7 mouse cellular contexts compared by ENCODE assay signal in the genomic region with DNA sequence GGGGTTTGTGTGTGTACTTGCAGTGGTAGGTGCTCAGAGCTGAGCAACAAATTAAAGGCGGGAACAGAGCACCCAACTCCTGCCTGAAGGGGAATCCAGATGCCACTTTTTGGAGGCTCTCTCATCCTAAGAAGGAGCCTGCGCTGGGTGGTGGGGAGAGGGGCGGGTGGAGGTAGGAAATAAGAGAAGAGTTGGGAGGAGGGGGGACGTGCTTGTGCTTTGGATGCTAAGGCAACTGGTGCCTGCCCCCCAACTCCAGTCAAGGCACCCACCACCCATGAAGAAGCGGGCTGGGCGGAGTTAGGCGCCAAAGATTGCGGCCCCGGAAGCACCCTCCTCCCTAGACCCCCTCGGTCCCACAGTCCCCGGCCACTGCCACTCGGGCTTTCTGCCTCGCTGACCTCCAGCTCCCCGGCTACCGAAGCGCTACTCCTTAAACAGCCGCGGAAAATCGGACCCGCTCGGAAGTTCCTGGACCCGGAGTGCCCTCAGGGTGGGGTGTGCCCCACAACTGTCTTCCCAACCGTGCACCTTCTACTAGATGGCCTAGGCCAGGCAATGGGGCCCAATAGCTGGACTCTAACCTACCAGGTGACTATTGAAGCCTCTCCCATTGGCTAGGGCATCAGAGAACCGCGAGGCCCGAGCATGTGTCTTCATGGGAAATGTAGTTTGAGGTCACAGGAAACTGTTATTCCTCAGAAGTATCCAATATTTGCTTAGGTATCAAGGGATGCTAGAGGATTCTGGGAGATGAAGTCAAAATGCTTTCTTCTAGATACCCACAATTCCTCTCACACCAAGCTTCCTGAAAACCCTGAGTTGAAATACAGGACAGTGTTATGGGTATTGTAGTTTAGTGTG. TPM values are rescaled to one million over a fixed set of nuclear protein-coding genes. Genes with fewer than 3 reads are reported as not detected.
DNase-seq lines count a peak whose midpoint lies in the region; ATAC-seq lines count a peak whose summit lies in the region.

Enox2 (minus strand) TSS at position 560 of the 864 bp plus-strand sequence.

- H3K4me1 ChIP-seq in embryonic facial prominence, embryonic 11.5 days (ENCODE audit: control insufficient read depth, insufficient read depth, low read length) = no peaks in the 10 kb centered on the region
- no peaks in the 10 kb centered on the region for H3K4me1 ChIP-seq in limb, embryonic 10.5 days
- 0 out of 2 replicates have a peak, but pooled peaks cover 5% of the 10 kb centered on the region for H3K4me1 ChIP-seq in midbrain, embryonic 13.5 days (replicated peaks)

- peak within 1 kb of the TSS; percentile 17; the same call in 1 of the 2 replicates for H3K4me2 ChIP-seq in embryonic facial prominence, embryonic 11.5 days (ENCODE audit: low read depth, low read length)
- H3K4me2 ChIP-seq in midbrain, embryonic 13.5 days (replicated peaks) = peak within 1 kb of the TSS; percentile 56

- ATAC-seq in embryonic facial prominence, embryonic 11.5 days (replicated peaks; ENCODE audit: insufficient number of reproducible peaks, low FRiP score, low TSS enrichment, low read depth) = peak; percentile 100
- ATAC-seq in granulocyte monocyte progenitor cell, adult 5-6 weeks (replicated peaks; ENCODE audit: poor library complexity, severe bottlenecking) = peak; percentile 100
- ATAC-seq in midbrain, embryonic 13.5 days = peak; percentile 100

- no peaks in the 10 kb centered on the region for H3K9me3 ChIP-seq in embryonic facial prominence, embryonic 11.5 days (replicated peaks; ENCODE audit: control insufficient read depth, low read length)
- no peaks in the 10 kb centered on the region for H3K9me3 ChIP-seq in limb, embryonic 10.5 days (replicated peaks)
- no peaks in the 10 kb centered on the region for H3K9me3 ChIP-seq in midbrain, embryonic 13.5 days

- H3K9ac ChIP-seq in embryonic facial prominence, embryonic 11.5 days (replicated peaks; ENCODE audit: low read length) = peak within 1 kb of the TSS; percentile 60
- peak within 1 kb of the TSS; percentile 69 for H3K9ac ChIP-seq in midbrain, embryonic 13.5 days (replicated peaks)

- WGBS in embryonic facial prominence, embryonic 11.5 days = 18% methylated on average over 22 of the region's 26 CpGs
- 14% methylated on average over 24 of the region's 26 CpGs for WGBS in limb, embryonic 10.5 days
- WGBS in midbrain, embryonic 13.5 days = 30% methylated on average over 26 of the region's 26 CpGs

- H3K36me3 ChIP-seq in embryonic facial prominence, embryonic 11.5 days (replicated peaks; ENCODE audit: control insufficient read depth, insufficient read depth, low read depth, low read length) = no peaks in the 10 kb centered on the region
- no peaks in the 10 kb centered on the region for H3K36me3 ChIP-seq in limb, embryonic 10.5 days
- H3K36me3 ChIP-seq in midbrain, embryonic 13.5 days = no peaks in the 10 kb centered on the region

- peak within 1 kb of the TSS; percentile 46 for H3K4me3 ChIP-seq in embryonic facial prominence, embryonic 11.5 days (ENCODE audit: low read depth, low read length)
- peak within 1 kb of the TSS; percentile 63 for H3K4me3 ChIP-seq in limb, embryonic 10.5 days
- H3K4me3 ChIP-seq in midbrain, embryonic 13.5 days (replicated peaks) = peak within 1 kb of the TSS; percentile 55

- H3K27me3 ChIP-seq in embryonic facial prominence, embryonic 11.5 days (ENCODE audit: control insufficient read depth, insufficient read depth, low read length) = no peaks in the 10 kb centered on the region
- no peaks in the 10 kb centered on the region for H3K27me3 ChIP-seq in limb, embryonic 10.5 days (ENCODE audit: low read depth, poor library complexity, severe bottlenecking)
- no peaks in the 10 kb centered on the region for H3K27me3 ChIP-seq in midbrain, embryonic 13.5 days

- no peak within 1 kb of the TSS for H3K27ac ChIP-seq in embryonic facial prominence, embryonic 11.5 days (replicated peaks; ENCODE audit: low read depth, low read length)
- H3K27ac ChIP-seq in limb, embryonic 10.5 days = peak within 1 kb of the TSS; percentile 88
- H3K27ac ChIP-seq in midbrain, embryonic 13.5 days = peak within 1 kb of the TSS; percentile 51; the same call in 1 of the 2 replicates

- peak; percentile 89 for DNase-seq in adrenal gland, postnatal 14 days
- peak; percentile 87 for DNase-seq in embryonic facial prominence, embryonic 11.5 days (ENCODE audit: low spot score)
- peak; percentile 93 for DNase-seq in kidney, adult 11 months
- peak; percentile 60 for DNase-seq in limb, embryonic 10.5 days (ENCODE audit: low spot score)
- DNase-seq in spleen, adult 12 weeks (ENCODE audit: low spot score) = peak; percentile 44

RNA-seq across cellular contexts. Expression of gene Enox2, which starts in this region (rescaled TPM):
- 13.9 and 16.7 TPM in 2 replicates for total RNA-seq in adrenal gland, postnatal 14 days (2021)
- polyA plus RNA-seq in embryonic facial prominence, embryonic 11.5 days (2014; fragmentation: Nextera tagmentation; extraction: Ambion mirVana) = 7.1 and 7.2 TPM in 2 replicates
- 12.1 and 18.8 TPM in 2 replicates for total RNA-seq in granulocyte monocyte progenitor cell, adult 5-6 weeks (2014; fragmentation: Nextera tagmentation)
- 12.8 and 17.8 TPM in 2 replicates for total RNA-seq in granulocyte monocyte progenitor cell, adult 5-6 weeks (2017)
- 5.2 and 5.9 TPM in 2 replicates for polyA plus RNA-seq in limb, embryonic 10.5 days (2016; fragmentation: Nextera tagmentation; extraction: Ambion mirVana)
- 9.0 and 10.3 TPM in 2 replicates for polyA plus RNA-seq in midbrain, embryonic 13.5 days (2015; fragmentation: Nextera tagmentation; extraction: Ambion mirVana)
